35 mouse cellular contexts compared by ENCODE assay signal in genomic region chr13:56921251-56921650, GRCm38 (mm10). TPM values are rescaled to one million over a fixed set of nuclear protein-coding genes. Genes with fewer than 3 reads are reported as not detected.
"Had no signal": no experiment of that assay in that cellular context is flagged by ENCODE, and none has a peak within 500 bp of the region (broad histone marks: within the 10 kb centered on the region; RNA-seq: fewer than 3 reads in every experiment).

No protein-coding gene starts in this region.

- H3K4me3 ChIP-seq: embryonic facial prominence, embryonic 10.5 days; embryonic facial prominence, embryonic 12.5 days; embryonic facial prominence, embryonic 13.5 days; embryonic facial prominence, embryonic 15.5 days; erythroblast, embryonic 14.5 days; forebrain, embryonic 10.5 days; forebrain, embryonic 12.5 days; forebrain, embryonic 13.5 days; forebrain, embryonic 15.5 days; gastrocnemius, adult 2 months; heart, adult 2 months; heart, embryonic 10.5 days had no signal

- H3K4me2 ChIP-seq: embryonic facial prominence, embryonic 12.5 days; embryonic facial prominence, embryonic 13.5 days; embryonic facial prominence, embryonic 15.5 days; forebrain, embryonic 12.5 days; forebrain, embryonic 13.5 days; forebrain, embryonic 15.5 days; heart, embryonic 11.5 days had no signal

- H3K4me1 ChIP-seq: embryonic facial prominence, embryonic 10.5 days; embryonic facial prominence, embryonic 12.5 days; embryonic facial prominence, embryonic 13.5 days; embryonic facial prominence, embryonic 15.5 days; forebrain, embryonic 10.5 days; forebrain, embryonic 12.5 days; forebrain, embryonic 15.5 days; heart, embryonic 10.5 days had no signal

- H3K27me3 ChIP-seq: embryonic facial prominence, embryonic 12.5 days; embryonic facial prominence, embryonic 13.5 days; embryonic facial prominence, embryonic 15.5 days; forebrain, embryonic 12.5 days; forebrain, embryonic 13.5 days; forebrain, embryonic 15.5 days had no signal

- H3K27ac ChIP-seq: embryonic facial prominence, embryonic 10.5 days; embryonic facial prominence, embryonic 12.5 days; embryonic facial prominence, embryonic 13.5 days; embryonic facial prominence, embryonic 15.5 days; forebrain, embryonic 10.5 days; forebrain, embryonic 12.5 days; forebrain, embryonic 13.5 days; forebrain, embryonic 15.5 days; gastrocnemius, adult 2 months; heart, adult 2 months; heart, embryonic 10.5 days had no signal

- H3K36me3 ChIP-seq: embryonic facial prominence, embryonic 10.5 days; embryonic facial prominence, embryonic 12.5 days; embryonic facial prominence, embryonic 13.5 days; embryonic facial prominence, embryonic 15.5 days; forebrain, embryonic 10.5 days; forebrain, embryonic 12.5 days; forebrain, embryonic 15.5 days; heart, embryonic 10.5 days had no signal

- H3K9me3 ChIP-seq: embryonic facial prominence, embryonic 10.5 days; embryonic facial prominence, embryonic 12.5 days; embryonic facial prominence, embryonic 13.5 days; embryonic facial prominence, embryonic 15.5 days; forebrain, embryonic 10.5 days; forebrain, embryonic 12.5 days; forebrain, embryonic 13.5 days; forebrain, embryonic 15.5 days; heart, embryonic 10.5 days had no signal

- ATAC-seq: forebrain, embryonic 13.5 days; forebrain, embryonic 15.5 days; forebrain, embryonic 16.5 days had no signal

- DNase-seq: cerebellum, adult 8-10 months; cerebellum, adult 9-10 months; cerebellum, adult 9-11 months; cerebellum, postnatal 10 days; cerebellum, postnatal 14 days; cerebellum, postnatal 25 days; cerebellum, postnatal 36 days; embryo, embryonic 11 days; gastrocnemius, adult 2 months; gastrocnemius, postnatal 10 days; gastrocnemius, postnatal 14 days; gastrocnemius, postnatal 36 days; heart, adult 11 months; heart, adult 18-20 months; heart, adult 2 months had no signal

- H3K9ac ChIP-seq: embryonic facial prominence, embryonic 12.5 days; embryonic facial prominence, embryonic 13.5 days; embryonic facial prominence, embryonic 15.5 days; forebrain, embryonic 12.5 days; forebrain, embryonic 13.5 days; forebrain, embryonic 15.5 days had no signal

RNA-seq across cellular contexts. Expression of gene Trpc7, which starts 25.5 kb away (rescaled TPM):
- total RNA-seq: common myeloid progenitor, adult 5-6 weeks; gastrocnemius, adult 18-20 months; gastrocnemius, adult 2 months; gastrocnemius, adult 8-10 months; gastrocnemius, postnatal 10 days; gastrocnemius, postnatal 14 days; gastrocnemius, postnatal 36 days; gastrocnemius, postnatal 4 days; granulocyte monocyte progenitor cell, adult 5-6 weeks; heart, adult 18-20 months; heart, adult 2 months; heart, adult 8-10 months had no signal
- polyA plus RNA-seq: embryonic facial prominence, embryonic 10.5 days; embryonic facial prominence, embryonic 15.5 days; erythroblast, embryonic 14.5 days; forebrain, embryonic 10.5 days; forebrain, embryonic 11.5 days; gonadal fat pad, adult 2 months; heart, adult 2 months had no signal
